Mouse (Mus musculus) erythroblast, embryonic 14.5 days (primary cell): ENCODE measurements around the gene Zap70.

Experiments used
- GATA1 ChIP-seq: IDR thresholded peaks from 2 replicates; pipeline ENCODE4 v1.6.1; 2012; ENCODE audit warnings: low read length, inconsistent platforms, mixed read lengths
- TAL1 ChIP-seq: IDR thresholded peaks from 3 replicates; pipeline ENCODE4 v1.6.1; 2012; ENCODE audit warnings: low read length, inconsistent platforms, mixed read lengths

DNA sequence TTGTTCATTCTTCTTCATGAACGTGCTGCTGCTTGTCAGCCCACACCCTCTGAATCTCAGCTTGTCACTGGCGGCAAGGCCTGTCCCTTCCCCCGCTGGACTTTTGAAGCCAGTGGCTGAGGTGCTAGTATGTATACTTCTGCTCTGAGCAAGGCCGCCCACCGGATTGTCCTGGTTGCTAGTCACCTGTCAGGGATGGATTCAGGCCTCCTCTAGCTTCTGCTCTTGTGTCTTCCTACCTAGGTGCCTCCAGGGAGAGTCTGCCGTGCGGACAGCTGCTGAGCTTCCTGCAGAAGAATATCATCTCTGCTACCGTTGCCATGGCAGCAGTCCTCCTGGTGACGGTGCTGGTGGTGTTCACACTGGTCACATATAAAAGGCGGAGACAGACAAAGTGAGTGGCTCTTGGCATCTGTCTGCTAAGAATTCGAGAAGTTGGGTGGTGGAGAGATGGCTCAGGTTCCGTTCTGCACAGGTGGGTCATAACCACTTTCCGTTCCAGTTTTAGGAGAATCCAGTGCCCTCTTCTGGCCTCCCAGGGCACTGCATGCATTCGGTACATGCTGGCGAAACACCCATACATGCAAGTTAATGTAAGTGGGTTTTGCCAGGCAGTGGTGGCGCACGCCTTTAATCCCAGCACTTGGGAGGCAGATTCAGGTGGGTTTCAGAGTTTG is 17.2 kb upstream of the Zap70 start:
- TF ChIP-seq GATA1 (no peak), TAL1 (no peak)
